Mouse (Mus musculus) frontal cortex, adult (tissue): ENCODE results near the gene Aup1.

ENCODE experiments used
- ATAC-seq: cut with Nextera tagmentation; 2 replicates; pipeline ENCODE4 v1.9.2; 2017; ENCODE audit warnings: mild to moderate bottlenecking, moderate library complexity, mixed read lengths; ENCODE audit not compliant: low TSS enrichment

The Aup1 gene

DNA sequence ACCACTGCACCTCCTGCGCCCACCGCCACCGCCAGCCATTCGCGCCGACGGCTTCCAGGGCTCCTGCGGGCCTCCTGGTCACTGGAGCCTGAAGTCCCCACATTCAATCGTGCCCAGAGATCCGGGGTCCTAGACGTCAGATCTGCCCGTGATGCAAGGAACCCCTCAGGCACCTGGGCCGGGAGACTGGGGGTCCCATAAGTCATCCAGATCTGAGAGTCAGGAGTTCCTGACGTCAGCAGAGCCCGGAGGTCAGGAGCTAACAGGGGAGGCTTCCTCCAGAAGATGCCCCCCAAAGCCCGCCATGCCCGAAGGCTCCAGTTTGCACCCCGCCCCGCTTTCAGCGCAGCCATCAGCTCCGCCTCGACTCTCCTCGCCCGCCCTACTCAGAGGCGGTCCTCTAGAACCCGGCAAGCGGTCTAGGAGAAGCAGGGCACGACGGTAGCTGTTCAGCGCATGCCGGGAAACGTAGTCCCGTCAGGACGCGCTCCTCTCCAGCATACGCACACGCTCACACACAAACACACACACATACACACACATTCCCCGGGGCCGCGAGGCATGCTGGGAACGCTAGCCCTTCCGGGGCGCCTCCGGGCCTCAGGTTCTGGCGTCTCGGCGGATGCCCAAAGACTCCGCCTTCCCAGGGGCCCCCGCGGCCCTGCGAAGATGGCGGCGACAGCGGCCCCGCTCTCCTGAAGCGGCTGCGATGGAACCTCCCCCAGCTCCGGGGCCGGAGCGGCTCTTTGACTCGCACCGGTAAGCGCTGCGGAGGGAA, at the start of gene Aup1:
Gene Aup1 (plus strand): TSS at position 448 of the 778 bp plus-strand sequence.
- ATAC-seq, result peak; percentile 89

DNA sequence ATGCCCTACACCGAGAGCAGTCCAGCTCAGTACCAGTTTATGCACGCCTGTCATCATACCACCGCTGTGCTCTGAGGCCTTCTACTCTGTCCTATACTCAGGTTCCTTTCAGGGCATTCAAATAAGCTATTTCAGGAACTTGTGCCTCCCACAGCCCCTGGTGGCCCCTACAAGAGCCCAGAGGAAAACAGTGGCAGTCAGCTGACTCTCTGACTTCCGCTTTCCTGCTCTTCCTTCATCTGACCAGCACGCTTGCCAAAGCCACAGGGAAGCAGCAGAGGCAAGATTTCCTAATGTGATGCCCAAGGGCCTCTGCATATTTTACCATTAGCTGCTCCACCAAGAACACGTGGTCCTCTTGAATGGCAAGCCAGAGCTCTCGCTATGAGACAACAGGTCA, 49.4 kb upstream of the Aup1 start:
- ATAC-seq, result no peak

DNA sequence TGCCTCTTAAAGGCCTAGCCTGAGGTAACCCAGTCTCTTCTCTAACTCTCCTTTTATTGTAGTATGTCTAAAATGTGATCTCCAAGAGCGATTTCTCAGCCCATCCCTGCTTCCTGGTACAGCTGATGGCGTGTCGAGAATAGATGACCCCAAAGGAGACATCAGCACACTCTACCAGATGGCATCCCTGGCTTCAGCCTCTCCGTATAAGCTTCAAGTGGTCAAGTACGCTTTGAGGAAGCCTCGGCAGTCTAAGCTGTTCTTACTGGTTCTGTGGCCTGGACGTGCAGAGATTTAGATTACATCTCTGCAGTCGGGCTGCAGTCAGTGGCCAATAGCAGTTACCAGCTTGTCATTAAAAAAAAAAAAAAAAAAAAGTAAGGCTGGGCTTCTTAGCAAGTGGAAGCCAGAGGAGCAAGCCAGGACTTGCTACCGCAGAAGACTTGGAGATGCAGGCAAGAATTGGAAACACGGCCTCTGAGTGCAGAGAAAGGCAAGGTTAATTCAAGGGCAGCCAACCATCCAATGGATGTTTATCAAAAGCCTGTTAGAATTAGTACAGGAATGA, 48.8 kb upstream of the Aup1 start:
- ATAC-seq, result no peak

DNA sequence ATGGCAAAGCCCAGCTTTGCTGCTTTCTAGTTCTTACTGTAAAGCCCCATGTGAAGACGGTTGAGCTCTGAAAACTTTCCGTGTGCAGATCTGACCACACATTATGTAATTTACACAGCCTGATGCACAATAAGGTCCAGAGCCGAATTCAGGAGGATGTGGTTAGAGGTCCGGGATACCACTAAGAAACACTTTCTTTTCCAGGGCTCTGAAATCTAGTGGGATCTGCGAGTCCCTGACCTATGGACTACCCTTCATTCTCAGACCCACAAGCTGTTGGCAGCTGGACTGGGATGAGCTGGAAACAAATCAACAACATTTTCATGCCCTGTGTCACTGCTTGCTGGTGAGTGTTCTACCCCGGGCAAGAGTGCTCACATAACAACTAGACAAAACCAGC, 48.2 kb upstream of the Aup1 start:
- no peak for ATAC-seq

DNA sequence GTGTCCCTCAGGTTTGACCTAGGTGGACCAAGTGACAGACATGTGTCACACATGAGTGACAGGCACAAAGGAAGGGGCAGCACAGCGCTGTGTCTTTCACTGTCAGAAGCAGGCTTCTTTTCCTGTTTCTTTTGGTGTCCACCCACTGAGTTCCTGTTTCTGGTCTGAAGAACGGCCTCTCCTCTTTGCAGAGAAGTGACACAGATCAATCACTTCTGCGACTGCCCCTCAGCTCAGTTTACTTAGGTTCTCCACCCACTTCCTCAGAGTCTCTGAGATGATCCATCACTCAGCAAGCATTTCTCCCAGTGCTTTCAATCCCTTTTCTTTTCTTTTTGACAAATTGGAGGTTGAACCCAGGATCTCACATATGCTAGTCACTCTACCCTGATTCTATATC, 45.7 kb upstream of the Aup1 start:
- ATAC-seq, result no peak

DNA sequence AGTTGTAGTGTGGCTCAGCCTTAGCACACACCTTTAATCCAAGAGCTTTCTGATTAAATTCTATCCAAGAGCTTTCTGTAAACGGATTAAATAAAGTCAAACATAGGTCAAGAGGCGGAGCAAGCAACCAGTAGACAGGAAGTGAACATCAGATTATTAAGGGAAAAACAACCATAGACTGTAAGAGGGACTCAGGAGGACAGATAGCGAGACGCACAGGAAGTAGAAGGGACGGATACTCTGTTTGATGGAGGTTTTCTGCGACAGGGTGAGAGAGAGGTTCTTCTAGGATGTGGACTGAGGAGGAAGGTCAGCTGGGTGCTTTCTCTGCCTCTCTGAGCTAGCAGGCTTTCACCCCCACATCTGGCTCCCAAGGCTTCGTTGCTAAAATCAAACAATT, 44.3 kb upstream of the Aup1 start:
- no peak for ATAC-seq

DNA sequence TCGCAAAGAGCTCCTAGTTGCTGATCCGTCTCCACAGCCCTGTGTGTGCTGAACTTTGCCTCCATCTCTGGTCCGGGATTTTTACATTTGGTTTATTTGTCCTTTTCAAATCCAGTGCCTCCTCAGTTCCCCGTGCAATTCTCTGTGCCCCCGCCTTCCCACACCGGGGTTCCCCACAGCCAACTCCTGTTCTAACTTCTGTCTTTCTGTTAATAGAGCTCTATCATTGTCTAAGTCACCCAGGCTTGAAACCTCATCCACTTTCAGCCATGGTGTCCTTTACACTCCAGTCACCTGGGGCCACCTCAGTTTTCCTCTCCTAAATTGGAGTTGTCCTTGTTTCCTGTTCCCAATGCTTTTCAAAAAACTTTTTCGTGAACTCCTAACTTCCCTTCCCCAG, 43.1 kb upstream of the Aup1 start:
- no peak for ATAC-seq

DNA sequence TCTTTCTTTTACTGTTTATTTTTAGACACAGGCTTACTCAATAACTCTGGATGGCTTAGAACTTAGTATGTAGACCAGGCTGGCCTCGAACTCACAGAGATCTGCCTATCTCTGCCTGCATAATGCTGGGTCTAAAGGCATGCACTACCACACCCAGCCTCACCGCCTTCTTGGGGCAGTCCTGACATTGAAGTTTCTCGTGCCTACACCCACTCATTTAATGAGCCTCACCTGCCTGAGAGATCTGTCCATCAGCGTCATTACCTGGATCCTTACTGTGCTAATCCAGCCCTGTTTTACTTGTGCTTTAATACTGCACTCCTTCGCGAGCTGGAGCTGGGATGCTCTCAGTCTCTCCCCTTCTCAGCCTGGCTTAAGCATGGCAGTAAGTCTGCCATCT, 42.6 kb upstream of the Aup1 start:
- no peak for ATAC-seq

DNA sequence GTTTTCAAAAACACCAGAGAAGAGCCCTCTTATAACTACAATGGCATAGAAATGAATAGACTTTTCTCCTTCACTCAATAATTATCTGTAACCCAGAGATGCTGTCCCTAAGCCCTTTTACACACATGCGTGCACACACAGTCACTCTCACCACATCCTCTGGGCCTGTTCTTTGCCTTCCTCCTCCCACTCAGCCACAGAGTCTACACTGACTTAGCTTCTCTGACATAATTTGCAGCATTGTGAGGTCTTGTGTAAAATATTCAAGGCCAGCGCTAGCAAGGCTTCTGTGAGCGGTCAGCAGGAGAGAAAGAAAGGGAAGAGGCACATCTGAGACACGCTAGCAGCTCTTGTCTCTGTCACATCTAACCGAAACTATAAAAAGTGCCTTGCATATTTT, 40.9 kb upstream of the Aup1 start:
- no peak for ATAC-seq

DNA sequence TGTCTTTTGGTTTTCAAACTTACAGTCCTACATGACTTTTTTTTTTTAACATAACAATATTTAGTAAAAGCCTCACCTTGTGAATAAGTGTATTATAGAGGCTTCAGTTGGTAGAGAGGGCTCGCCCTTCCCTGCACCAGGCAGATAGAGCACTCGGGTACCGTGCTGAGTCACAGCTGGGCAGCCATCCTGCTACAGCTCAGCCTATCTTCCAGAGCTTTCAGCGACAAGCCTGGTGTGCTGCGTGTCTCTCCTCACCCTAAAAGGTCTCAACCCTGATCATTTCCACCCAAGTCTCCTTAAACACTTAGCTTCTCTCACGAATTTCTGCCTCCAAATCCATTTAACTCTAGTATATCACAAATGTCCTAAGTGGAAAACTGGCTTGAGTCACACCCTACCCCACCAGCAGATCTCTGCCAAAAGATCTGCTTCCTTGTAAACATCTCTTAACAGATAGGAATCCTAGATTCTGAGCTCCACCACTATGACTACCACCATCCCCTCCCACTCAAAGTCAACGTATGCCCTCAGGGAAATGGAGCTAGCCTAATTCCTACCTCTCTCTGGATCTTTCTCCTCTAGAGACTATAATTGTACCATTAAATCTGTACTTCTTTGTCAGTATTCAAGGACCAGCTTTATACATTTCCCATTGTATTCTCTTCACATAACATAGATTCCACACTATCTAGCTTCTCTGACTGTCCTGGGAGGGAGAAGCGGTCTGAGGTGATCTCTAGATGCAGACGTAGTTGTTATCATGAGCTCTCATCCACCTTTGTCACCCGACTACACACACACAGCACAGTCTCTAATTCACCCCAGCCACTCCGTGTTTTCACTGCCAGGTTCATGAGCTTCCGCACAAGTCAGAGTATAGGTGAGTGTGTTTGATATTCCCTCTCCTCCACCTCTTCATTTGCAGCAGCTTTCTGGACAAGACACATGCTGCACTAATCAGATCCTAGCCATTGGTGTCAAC, 39.5 kb upstream of the Aup1 start:
- ATAC-seq, result no peak

DNA sequence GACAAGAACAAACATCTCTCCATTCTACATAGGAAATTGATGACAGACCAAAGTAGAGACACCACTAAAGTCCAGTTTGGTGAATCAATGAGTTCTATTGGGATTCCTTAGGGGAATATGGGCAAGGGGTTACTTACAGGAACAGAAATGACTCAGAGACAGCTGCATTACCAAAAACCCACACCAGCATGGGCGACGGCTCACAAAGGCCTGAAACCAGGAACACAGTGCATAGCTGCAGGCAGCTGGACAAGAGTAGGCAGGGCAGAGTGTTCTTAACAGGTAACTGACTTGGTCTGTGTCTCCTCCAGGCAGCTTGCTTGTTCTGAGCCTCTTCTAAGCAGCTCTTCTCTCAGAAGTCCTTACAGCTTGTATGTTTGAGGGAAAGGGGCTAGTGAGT, 38.6 kb upstream of the Aup1 start:
- ATAC-seq, result no peak

DNA sequence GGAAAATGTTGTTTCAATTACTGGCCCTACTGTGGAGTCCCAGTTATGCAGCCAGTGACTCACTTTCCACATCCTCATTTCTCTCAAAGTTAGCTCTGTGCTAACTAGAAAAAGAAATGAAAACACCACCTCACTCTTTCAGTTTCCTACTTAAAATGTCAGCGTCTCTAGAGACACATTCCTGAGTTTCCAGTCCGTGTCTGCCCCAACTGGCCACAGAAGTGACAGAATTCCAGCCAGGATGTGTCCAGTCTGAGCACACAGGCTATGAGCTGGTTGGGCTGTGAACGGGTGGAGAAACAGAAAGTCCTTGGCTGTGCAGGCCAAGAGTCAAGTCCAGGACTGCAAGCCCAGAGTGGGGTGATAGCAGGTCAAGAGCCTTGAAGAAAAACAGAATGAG, 37.1 kb upstream of the Aup1 start:
- peak; percentile 16; the same call in 1 of the 2 replicates for ATAC-seq

DNA sequence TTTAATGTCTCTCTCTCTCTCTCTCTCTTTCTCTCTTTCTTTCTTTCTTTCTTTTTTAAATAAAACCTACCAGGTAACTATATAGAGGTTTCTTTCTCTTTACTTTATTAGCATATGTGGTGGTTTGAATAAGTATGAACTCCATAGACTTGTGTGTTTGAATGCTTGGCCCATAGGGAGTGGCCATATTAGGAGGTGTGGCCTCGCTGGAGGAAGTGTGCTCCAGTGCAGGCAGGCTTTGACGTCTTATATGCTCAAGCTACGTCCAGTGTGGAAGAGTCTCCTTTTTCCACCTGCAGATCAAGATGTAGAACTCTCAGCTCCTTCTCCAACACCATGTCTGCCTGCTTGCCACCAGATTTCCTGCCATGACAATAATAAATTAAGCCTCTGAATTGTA, 35.3 kb upstream of the Aup1 start:
- ATAC-seq, result no peak

DNA sequence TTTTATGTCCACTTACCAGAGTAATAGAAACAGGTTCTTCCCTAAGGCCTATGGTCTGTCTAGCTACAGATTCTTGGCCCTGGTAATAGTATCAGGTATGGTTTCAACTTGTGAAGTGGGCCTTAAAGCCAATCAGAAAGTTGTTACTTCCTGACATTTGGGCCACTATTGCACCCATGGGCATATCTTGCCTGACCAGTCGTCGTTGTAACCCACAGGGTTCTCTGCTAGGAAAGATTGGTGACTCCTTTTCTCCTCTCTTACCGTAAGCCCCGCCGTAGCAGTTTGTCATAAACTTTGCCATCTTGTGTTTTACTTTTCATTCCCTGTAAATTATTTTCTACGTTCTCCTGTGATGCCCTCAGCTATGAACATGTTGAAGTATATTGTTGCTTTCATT, 34.2 kb upstream of the Aup1 start:
- ATAC-seq, result no peak

DNA sequence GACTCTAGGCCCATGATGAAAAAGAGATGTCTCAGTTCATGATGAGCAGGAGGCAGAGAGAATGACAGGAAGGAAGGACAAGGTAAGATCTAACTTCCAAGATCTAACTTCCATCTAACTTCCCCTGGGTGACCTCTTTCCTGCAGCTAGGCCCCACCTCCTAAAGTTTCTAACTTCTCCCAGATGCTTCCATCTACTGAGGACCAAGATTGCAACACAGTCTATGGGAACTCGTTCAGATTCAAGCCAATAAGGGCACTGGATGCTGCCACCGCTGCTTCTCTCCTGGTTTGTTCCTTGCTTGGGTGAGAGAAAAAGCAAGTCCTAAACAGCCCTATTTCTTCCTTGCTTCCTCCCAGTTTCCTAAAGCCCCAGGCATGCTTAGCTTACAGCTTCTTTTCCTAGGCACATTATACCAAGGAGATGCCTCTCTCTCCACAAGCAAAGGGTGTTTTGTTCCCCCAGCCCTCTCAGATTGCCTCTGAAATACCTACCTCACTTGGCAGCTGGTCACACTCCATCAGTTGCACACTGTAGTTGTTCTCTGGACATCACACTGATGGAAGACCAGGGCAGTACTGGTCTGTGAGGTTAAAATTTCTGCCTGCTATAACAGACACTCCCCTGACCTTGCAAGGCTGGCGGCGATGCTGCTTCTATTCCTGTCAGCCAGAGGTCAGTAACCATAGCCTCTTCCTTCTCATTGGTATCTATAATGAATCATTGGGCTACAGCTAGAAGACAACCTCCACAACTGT, 33.3 kb upstream of the Aup1 start:
- no peak for ATAC-seq

DNA sequence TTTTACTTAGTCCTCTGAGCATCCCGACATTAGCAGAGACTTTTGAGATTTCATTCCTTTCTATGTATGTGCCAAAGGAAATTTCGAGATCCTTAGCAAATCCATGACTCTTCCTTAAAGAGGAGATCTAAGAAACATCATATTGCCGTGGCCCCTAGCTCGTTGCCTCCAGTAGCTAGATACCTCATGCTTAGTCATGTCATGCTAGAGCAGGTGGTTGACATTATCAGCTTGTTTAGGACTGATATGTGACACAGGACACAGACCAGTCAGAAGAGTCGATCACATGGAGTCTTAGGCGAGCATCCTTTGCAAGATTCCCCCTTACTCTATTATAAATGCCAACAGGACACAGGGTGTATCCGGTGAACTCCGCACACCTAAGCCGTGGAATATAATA, 31.3 kb upstream of the Aup1 start:
- ATAC-seq, result no peak

DNA sequence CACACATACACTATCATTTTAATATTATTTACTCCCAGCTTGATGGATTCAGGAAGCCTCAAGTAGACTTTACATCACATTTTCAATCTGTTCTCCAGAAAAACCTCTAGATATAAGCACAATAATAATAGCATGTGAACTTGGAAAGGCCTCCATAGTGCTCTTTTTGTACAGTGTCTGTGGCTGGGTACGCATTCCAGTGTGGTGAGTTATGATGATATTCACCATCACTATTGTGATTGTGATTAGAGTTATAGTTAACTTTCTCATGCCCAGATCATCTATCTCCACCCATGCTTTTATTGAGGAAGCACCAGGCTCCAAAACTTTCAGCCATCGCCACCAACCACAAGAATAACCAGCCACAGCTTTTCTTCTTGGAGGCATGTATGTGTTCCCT, 30.5 kb upstream of the Aup1 start:
- no peak for ATAC-seq

DNA sequence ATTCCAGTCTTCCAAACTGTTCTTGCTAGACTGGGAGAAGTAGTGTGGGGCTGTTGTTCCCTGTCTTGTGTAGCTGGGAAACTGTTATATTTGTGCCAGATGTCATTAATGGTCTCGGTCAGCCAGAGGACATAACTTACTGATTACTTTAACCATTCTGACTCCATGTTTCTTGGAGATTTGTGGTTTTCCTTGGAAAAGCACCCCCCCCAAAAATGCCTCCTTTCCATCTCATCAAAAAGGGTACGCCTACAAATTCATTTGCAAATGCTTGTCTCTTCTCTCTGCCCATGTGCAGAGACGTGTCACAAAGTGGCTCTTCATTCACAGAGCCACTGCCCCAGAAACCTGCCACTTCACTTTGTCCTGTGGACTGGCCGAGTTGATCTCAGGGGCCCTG, 29.9 kb upstream of the Aup1 start:
- no peak for ATAC-seq

DNA sequence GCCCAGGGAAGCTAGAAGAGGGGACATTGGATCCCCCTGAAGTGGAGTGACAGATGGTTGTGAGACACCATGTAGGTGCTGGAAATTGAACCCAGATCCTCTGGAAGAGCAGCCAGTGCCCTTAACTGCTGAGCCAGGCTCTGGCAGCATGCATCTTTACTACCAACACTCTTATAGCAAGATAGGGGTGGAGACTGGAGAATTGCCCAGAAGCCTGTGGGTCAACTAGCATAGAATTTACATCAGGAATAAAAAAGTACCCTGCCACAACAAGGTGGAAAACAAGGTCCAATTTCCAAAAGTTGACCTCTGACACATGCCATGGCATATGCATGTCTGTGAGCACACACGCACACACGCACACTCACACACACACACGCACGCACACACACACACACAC, 29.1 kb upstream of the Aup1 start:
- ATAC-seq, result no peak

DNA sequence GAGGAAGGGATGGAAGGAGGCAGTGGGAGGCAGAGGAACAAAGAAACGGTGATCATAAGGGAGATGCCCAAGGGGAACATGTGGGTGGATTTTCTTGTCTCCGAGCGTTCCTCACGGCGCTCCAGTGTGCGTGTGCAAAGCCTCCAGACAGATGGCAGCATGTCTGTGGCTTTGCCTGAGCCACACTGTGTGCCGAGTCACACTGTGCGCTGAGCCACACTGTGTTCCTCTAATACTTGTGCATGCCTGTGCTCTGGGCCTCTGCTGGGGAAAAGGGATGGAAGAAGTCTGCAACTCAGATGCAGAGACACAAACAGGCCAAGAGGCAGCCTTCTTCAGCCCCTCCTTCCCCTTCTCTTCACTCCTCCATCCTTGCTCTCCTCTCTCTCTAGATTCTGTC, 27.0 kb upstream of the Aup1 start:
- ATAC-seq, result no peak; the same call in 1 of the 2 replicates

DNA sequence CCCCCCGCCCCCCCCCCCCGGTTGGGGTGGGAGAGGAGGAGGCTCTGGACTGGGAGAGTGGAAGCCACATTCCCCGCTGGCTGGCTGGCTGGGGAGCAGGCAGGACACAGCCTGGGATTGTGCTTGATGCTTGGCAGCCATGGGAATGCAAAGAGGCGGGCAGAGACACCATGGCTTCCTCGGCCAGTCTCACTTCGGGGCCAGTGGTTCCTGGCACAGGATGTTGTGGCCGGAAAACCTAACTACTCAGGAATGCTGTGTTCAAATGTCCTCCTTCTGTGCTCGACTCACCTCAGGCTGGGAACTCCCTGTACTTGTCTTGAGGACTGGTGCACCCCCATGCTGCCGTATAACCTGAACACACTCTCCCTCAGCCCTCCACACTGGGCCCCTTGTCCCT, 26.6 kb upstream of the Aup1 start:
- no peak for ATAC-seq

DNA sequence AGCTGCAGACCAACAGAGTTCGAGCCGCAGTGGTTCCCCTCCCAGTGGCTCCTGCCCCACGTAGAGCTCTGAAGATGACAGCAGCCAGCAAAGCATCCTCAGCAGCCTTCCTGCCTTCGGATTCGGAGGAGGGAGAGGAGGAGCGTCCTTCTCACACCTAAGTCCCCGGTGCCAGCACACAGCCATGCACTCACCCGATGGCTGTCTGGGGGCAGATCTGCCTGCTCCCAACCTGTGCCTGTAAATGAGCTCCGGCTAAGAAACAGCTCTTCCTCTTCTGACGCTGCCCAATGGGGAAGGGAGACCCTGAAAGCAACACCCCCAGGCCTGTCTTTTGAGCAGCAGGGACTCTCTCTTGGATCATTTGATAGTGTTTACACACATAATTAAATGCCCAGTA, 24.5 kb upstream of the Aup1 start:
- ATAC-seq, result no peak
